Mouse (Mus musculus) limb, embryonic 11.5 days (tissue): Measurements from ENCODE around the gene Arhgef19. TPM values are rescaled to one million over a fixed set of nuclear protein-coding genes. Genes with fewer than 3 reads are reported as not detected.
A peak's percentile ranks its signal among the peaks of the same experiment; 100 is the strongest.

Source experiments
- ATAC-seq: fragments of 200-750 bp; cut with Nextera tagmentation; 2 replicates; pipeline ENCODE4 v1.8.0; 2017; ENCODE audit warnings: low read depth; ENCODE audit not compliant: insufficient number of reproducible peaks, low FRiP score, low TSS enrichment
- DNase-seq: peaks from one replicate; pipeline ENCODE4 v3.0.0-alpha.2; 2015; ENCODE audit warnings: low spot score
- H3K27ac ChIP-seq: fragments of 300-500 bp; sonication (generic); replicated peaks from 2 replicates; pipeline ENCODE4 v1.5.1; 2014; ENCODE audit warnings: low read depth, mild to moderate bottlenecking, low read length
- H3K27me3 ChIP-seq: fragments of 300-500 bp; sonication (generic); 2 replicates; pipeline ENCODE4 v1.6.1; 2014; ENCODE audit warnings: mild to moderate bottlenecking, low read length, mixed read lengths; ENCODE audit not compliant: control insufficient read depth, insufficient read depth
- H3K36me3 ChIP-seq: fragments of 300-500 bp; sonication (generic); 2 replicates; pipeline ENCODE4 v1.6.1; 2014; ENCODE audit warnings: mild to moderate bottlenecking, low read length, moderate library complexity, mixed read lengths; ENCODE audit not compliant: control insufficient read depth, insufficient read depth
- H3K4me1 ChIP-seq: fragments of 300-500 bp; sonication (generic); 2 replicates; pipeline ENCODE4 v1.6.1; 2014; ENCODE audit warnings: low read length, mixed read lengths; ENCODE audit not compliant: control insufficient read depth, insufficient read depth
- H3K4me2 ChIP-seq: fragments of 300-500 bp; sonication (generic); 2 replicates; pipeline ENCODE4 v1.6.1; 2014; ENCODE audit warnings: low read depth, mild to moderate bottlenecking, moderate library complexity; ENCODE audit not compliant: severe bottlenecking
- H3K4me3 ChIP-seq: fragments of 300-500 bp; sonication (generic); 2 replicates; pipeline ENCODE4 v1.5.1; 2014; ENCODE audit warnings: low read depth, low read length
- H3K9ac ChIP-seq: fragments of 300-500 bp; sonication (generic); 2 replicates; pipeline ENCODE4 v1.6.1; 2014; ENCODE audit warnings: mild to moderate bottlenecking, low read length
- H3K9me3 ChIP-seq: fragments of 300-500 bp; sonication (generic); 2 replicates; pipeline ENCODE4 v1.6.1; 2016; ENCODE audit warnings: low read length; ENCODE audit not compliant: control insufficient read depth
- WGBS: fragments of 180-500 bp; shearing (Covaris S2); extraction: QIAGEN DNeasy Blood & Tissue Kit; methylation state at CpG from one replicate; pipeline ENCODE4 v1.1.7; 2014; 5-methylcytosine and 5-hydroxymethylcytosine counted together
- polyA plus RNA-seq: library from polyadenylated mRNA; unstranded; fragments of >200 nt; fragmentation: Nextera tagmentation; extraction: Ambion mirVana; gene quantifications from 2 replicates; pipeline ENCODE4 v1.2.1, GENCODE M21; 2014

The Arhgef19 gene
- polyA plus RNA-seq, 1 experiment from 2014 or later, result 4.6 TPM

DNA sequence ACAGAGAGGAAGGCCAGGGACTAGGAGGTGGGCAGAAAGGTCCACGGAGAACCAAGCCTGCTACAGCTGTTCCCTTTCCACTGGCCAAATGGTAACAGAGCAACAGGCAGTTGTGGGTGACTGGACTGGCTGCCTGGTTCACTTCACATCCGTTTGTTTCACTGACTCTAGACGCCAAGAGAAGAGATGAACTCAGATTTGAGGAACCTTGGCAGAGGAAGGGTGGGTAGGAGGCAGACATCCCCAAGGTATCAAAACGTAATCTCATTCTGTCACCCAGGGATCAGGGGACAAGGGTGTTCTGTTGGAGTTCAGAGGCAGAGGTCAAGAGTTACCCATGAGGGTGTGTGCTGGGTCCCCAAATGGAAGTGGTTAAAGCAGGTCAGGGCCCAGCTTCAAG, 60.9 kb downstream of the Arhgef19 start:
- no peak overlapping the region for H3K4me3 ChIP-seq
- no peak overlapping the region for H3K4me2 ChIP-seq
- WGBS, result 51% methylated on average over 4 of the region's 4 CpGs
- no peak for DNase-seq
- H3K4me1 ChIP-seq, result peaks cover 29% of the 10 kb centered on the region
- peaks cover 14% of the 10 kb centered on the region for H3K27me3 ChIP-seq
- no peaks in the 10 kb centered on the region for H3K36me3 ChIP-seq
- H3K27ac ChIP-seq, result no peak overlapping the region
- H3K9me3 ChIP-seq, result no peaks in the 10 kb centered on the region
- H3K9ac ChIP-seq, result no peak overlapping the region
- no peak for ATAC-seq

DNA sequence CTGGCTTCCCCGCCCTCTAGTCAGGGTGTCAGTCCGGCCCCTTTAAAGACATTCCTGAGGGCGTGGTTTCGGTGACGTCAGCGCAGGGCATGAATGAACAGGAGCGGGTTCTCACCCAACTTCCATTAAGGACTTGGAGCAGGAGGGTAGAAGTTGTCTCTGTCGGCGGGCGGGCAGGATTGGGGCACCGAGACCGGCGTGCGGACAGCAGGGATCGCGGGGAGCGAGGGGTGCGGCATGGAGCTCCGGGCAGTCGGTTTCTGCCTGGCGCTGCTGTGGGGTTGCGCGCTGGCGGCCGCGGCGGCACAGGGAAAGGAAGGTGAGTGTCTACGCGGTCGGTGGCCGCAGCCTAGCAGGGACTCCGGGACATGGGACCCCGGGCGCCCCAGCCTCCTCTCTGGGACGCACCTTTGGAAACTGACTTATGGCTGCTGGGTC, 61.8 kb downstream of the Arhgef19 start, which contains the start of gene Epha2:
Gene Epha2, plus strand, starts transcription at position 125 of the 438 bp plus-strand sequence.
- Histone ChIP-seq H3K9ac (peak within 1 kb of the TSS; percentile 68), H3K4me2 (peak within 1 kb of the TSS; percentile 96), H3K36me3 (no peaks in the 10 kb centered on the region), H3K4me1 (peaks cover 26% of the 10 kb centered on the region), H3K27me3 (peaks cover 14% of the 10 kb centered on the region), H3K9me3 (no peaks in the 10 kb centered on the region), H3K4me3 (peak within 1 kb of the TSS; percentile 67), H3K27ac (no peak within 1 kb of the TSS)
- 1% methylated on average over 34 of the region's 35 CpGs for WGBS
- DNase-seq, result peak; percentile 90
- peak; percentile 63; the same call in 1 of the 2 replicates for ATAC-seq

DNA sequence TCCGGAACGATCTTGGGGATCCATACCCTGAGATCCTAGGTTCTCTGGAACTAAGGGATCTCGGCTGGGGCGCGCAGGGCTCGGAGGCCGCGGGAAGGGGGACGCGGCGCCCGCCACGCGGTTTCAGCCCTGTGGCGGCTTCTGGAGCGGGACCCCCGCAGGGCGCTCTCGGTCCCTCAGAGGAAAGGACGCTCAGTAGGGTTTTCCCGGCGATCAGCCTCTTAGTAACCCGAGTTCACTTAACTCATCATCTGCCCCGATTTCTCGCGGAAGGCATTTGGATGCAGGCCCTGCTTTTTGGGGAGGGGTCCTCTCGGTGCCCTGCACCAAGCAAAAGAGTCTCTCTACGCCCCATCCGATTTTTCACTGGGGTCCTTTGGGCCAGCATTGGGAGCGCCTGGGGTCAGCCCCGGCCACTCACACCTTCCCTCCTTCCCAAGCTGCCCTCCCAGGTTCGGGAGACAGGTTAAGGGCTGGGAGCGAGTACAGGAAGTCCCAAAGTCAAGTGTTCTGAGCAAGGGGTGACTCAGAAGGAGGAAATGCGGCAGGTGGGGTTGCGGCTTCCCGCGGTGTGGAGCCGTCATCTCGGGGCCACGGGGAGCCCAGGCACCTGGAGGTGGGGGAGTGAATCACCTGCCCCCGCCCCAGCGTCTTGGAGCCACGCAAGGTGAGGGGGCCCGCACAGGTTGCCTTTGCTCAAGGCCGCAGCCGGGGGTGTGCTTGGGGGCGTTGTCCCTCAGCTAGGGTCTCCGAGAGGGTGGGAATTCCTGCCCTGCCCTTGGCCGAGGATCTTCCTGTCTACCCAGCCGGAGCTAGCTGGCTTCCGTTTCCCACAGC, 62.5 kb downstream of the Arhgef19 start:
- peak; percentile 42 for DNase-seq
- peak overlapping the region; percentile 96 for H3K4me2 ChIP-seq
- H3K4me1 ChIP-seq, result peaks cover 25% of the 10 kb centered on the region
- no peak for ATAC-seq
- no peaks in the 10 kb centered on the region for H3K36me3 ChIP-seq
- H3K4me3 ChIP-seq, result peak overlapping the region; percentile 67
- WGBS, result under 1% methylated on average over 50 of the region's 51 CpGs
- H3K27ac ChIP-seq, result no peak overlapping the region
- H3K9ac ChIP-seq, result peak overlapping the region; percentile 68
- no peaks in the 10 kb centered on the region for H3K9me3 ChIP-seq
- peaks cover 14% of the 10 kb centered on the region for H3K27me3 ChIP-seq

DNA sequence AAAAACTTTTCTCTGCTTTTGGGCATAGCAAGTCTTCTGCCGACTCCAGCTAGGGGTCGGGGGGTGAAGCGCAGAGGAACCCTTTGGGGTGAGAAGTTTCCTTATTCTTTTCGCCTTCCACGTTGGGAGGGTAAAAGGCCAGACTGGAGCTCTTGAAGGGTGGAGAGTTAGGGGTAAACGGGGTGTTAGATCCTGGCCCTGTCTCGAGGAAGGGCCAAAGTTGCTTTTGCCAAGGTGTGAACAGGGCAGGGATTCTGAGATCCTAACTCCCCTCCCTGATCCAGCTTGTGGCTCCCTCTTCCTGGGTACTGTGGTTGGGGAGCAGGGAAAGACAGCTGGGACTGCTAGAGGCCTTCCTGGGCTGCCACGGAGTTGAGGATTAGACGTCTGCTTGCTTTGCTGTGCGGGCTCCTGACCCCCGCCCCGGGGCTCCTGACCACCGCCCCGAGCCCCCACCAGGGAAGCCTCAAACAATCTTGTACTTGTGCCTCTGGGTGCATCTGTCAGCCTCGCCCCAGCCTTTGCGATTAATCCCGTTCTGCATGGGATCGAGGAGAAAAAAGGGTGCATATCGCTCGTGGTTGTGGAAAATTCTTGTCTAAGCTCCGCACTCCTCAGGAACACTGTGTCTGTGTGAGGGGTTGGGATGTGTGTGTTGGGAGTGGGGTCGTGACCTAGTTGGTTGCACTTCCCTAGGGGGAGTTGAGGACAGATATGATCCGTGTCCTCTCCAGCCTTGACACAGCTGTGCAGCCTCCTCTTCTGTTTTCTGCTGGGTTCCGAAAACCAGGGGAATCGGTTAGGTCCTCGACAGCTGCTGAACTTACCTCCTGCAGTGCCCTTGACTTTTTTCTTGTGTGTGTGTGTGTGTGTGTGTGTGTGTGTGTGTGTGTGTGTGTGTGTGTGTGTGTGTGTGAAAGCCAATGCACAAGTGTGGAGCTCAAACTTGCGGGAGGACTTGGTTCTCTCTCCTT, 63.4 kb downstream of the Arhgef19 start:
- peak overlapping the region; percentile 68 for H3K9ac ChIP-seq
- no peaks in the 10 kb centered on the region for H3K36me3 ChIP-seq
- H3K27me3 ChIP-seq, result peaks cover 14% of the 10 kb centered on the region
- H3K9me3 ChIP-seq, result no peaks in the 10 kb centered on the region
- ATAC-seq (no peak), DNase-seq (no peak)
- no peak overlapping the region for H3K27ac ChIP-seq
- 11% methylated on average over 27 of the region's 27 CpGs for WGBS
- peak overlapping the region; percentile 67 for H3K4me3 ChIP-seq
- peak overlapping the region; percentile 96 for H3K4me2 ChIP-seq
- H3K4me1 ChIP-seq, result peaks cover 24% of the 10 kb centered on the region

DNA sequence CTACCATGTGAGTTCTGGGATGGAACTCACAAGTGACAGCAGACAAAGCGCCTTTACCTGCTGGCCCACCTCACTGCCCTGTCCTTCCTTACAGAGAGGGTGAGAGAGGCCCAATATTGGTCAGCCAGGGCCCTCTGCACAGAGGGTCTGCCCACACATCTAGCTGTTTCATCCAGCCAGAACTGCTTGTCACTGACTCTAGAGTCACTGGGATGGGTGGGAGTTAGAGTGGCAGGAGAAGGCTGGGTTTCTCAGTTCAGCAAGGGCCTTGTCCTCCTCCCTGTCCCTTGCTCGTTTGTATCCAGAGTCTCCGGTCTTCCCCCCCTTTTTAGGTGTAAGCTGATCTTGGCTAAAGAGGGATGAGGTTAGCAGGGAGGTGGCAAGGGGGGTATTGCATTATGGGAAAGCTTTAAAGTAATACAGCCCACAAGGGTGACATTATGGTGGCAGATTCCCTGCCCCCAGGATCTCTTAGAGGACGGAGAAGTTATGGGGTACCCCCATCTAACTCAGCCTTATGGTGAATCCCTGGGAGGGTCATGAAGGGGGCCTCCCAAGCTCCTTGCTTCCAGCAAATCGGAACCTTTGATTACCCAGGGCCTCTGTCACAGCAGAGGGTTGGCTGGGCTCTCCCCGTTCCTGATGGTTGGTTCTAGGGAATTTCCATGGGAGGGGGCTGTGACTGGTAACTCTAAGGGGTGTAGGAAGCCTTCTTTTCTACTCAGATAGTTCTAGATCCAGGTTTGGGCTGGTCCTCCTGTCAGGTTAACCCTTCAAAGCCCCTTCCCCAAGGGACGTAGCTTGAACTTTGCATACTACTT, 64.3 kb downstream of the Arhgef19 start:
- no peak overlapping the region for H3K27ac ChIP-seq
- peak overlapping the region; percentile 12; the same call in 1 of the 2 replicates for H3K9ac ChIP-seq
- H3K27me3 ChIP-seq, result peaks cover 14% of the 10 kb centered on the region
- no peak overlapping the region for H3K4me3 ChIP-seq
- H3K9me3 ChIP-seq, result no peaks in the 10 kb centered on the region
- 30% methylated on average over 7 of the region's 7 CpGs for WGBS
- DNase-seq (no peak), ATAC-seq (no peak)
- H3K4me1 ChIP-seq, result peaks cover 22% of the 10 kb centered on the region
- H3K36me3 ChIP-seq, result no peaks in the 10 kb centered on the region
- H3K4me2 ChIP-seq, result peak overlapping the region; percentile 17

DNA sequence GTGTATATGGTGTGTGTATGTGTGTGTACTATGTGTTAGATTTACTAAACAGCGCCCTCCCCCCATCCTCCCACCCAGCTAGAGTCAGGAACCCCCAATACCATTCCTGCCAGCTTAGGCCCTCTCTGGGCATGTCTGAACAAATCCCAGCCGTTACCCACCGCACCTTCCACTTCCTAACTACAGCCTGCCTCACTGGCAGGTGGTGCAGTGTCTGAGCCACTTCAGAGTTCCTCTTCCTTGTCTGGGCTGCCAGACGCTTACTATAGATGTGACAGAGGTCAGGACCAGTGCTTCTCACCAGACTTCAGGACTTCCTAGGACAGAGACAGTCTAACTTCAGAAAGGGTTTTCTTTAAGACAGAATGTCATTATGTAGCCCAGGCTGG, 64.9 kb downstream of the Arhgef19 start:
- 82% methylated on average over 4 of the region's 4 CpGs for WGBS
- H3K27me3 ChIP-seq, result peaks cover 14% of the 10 kb centered on the region
- ATAC-seq, result no peak
- H3K27ac ChIP-seq, result no peak overlapping the region
- no peak overlapping the region for H3K4me3 ChIP-seq
- H3K36me3 ChIP-seq, result no peaks in the 10 kb centered on the region
- no peaks in the 10 kb centered on the region for H3K9me3 ChIP-seq
- no peak for DNase-seq
- H3K4me2 ChIP-seq, result no peak overlapping the region; the same call in 1 of the 2 replicates
- peaks cover 22% of the 10 kb centered on the region for H3K4me1 ChIP-seq
- H3K9ac ChIP-seq, result 0 out of 2 replicates have a peak overlapping the region, but pooled peaks have one; percentile 4

DNA sequence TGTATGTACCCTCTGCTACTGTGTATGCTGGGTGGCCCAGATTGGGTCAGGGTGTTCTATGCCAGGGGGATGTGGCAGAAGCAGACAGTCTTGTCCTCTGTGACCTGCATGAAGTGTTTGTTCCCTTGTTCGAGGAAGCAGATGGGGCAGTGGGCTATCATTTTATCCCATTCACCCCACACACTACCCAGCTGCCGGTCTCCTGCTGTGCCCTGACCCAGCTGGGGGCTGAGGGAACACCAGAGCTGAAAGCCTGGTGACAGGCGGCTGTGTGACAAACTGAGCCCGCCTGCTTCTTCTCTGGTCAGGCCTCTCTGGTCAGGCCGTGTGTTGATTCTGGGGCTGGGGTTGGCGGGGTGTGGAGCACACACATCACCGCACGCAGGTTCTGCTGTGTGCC, 66.8 kb downstream of the Arhgef19 start:
- Histone ChIP-seq H3K4me2 (no peak overlapping the region), H3K9ac (no peak overlapping the region), H3K27ac (no peak overlapping the region), H3K4me3 (no peak overlapping the region), H3K27me3 (peaks cover 14% of the 10 kb centered on the region), H3K36me3 (no peaks in the 10 kb centered on the region), H3K9me3 (no peaks in the 10 kb centered on the region), H3K4me1 (peaks cover 24% of the 10 kb centered on the region)
- DNase-seq, result no peak
- no peak for ATAC-seq
- 37% methylated on average over 8 of the region's 8 CpGs for WGBS
